Mouse (Mus musculus) right cerebral cortex, adult 18-20 months (tissue): ENCODE measurements around the gene Gpam.

ENCODE experiments used
- DNase-seq: peaks from one replicate; pipeline ENCODE4 v3.0.0; 2022; ENCODE audit warnings: mixed read lengths

The Gpam gene

DNA sequence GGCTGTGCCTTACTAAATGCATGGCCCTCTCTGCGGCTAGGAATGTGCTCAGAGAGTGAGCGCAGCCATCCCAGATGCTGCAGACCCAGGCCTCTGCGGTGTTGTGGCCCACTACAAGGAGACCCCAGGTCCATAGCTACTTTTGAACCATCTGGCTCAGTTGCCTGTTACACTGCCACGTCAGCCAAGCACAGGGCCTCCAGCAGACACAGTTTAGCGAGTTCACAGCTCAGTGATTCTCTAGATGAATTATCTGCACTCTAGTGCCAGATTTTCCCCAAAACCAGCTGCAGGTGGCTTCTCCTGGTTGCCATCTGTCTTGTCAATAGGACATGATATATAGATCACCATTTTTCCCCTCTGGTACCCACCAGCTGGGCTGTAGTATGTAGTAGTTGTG is 69.6 kb downstream of the Gpam start:
- no peak for DNase-seq

DNA sequence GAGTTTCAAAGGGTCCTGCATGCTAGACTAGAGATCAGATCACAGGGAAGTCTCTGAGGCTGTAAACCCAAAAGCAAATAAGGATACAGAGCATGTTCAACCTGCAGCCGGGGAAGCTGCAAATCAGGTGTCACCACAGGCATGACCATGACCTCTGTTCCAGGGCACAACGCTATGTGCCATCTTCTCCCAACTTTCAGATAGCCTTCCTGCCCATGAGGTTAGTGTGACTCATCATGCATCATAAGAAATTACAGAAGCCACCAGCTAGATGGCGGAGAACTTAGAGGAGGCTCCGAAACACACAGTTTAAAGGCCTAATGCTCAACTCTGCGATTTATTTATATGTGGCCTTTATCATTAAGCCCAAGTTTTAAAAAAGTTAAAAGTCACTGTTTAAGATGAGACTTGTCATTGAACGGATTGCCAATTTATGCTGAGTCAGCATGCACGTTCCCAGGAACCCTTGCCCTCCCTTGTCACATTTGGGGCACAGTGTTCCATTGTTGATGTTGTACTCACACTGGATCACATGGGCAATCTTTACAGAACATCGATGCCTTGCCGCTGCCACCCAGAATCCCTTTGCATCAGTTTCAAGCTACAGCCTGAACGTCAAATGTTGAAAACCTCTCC is 71.3 kb downstream of the Gpam start:
- DNase-seq: no peak

DNA sequence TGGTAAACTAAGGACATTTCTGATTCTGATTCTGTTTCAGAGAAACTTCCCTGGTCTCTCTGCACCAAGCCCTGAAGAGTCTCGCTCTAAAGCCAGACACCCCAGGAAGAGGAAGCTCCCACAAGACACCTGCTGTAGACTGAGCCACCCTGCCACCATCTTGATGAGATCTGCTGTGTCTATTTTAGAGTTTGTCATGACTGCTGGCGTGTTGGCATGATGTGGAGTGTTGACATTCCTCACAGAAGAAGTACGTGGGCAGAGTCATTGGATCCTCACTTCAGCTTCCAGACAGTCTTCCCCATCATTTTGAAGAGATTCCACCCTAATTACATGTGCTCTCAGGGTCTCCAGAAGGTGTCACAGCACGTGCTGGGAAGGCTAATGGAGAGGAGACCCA is 73.9 kb downstream of the Gpam start:
- peak; percentile 28 for DNase-seq

DNA sequence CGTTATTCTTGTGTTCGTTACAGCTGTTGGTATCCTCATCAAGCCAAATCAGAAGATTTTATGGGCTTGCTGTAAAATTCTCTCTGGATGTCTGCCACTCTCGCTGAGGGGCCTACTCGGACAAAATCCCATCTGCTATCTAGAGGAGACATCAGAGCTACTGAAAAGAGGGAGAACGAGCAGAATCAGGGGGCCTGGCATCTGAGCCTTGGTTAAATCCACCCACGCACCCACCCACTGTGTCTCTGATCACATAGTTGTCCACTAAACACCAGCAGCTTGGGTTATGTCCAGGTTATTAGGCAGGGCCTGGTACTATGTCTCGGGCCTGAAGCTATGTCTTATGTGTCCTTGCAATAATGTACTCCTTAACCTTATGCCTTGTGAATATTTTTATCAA is 89.6 kb downstream of the Gpam start:
- no peak for DNase-seq

DNA sequence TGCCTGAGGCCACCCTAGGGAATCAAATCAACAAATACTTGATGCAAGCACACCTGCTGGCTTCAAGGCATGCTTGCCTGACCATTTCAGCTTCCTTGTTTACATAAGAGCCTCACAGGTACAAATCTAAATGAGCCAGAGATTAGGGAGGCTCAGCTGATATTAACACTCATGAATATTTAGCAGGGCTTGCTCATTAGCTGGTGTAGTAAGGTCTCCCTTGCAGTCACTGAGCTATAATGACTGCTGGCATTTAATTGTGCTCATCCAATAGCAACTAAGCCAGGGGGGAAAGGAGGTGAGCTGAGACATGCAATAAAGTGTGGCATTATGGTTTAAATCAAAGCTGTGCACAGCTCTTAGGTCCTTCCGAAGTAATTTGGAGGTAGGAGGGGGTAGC is 108.2 kb downstream of the Gpam start:
- DNase-seq: no peak
